Mouse (Mus musculus) forebrain, embryonic 15.5 days (tissue): ENCODE data around the gene Ubd. TPM values are rescaled to one million over a fixed set of nuclear protein-coding genes. Genes with fewer than 3 reads are reported as not detected.

Source experiments
- ATAC-seq: fragments of 200-750 bp; cut with Nextera tagmentation; replicated peaks from 2 replicates; pipeline ENCODE4 v1.8.0; 2017; ENCODE audit warnings: mild to moderate bottlenecking, moderate TSS enrichment, moderate library complexity
- H3K27ac ChIP-seq: fragments of 300-500 bp; sonication (generic); replicated peaks from 2 replicates; pipeline ENCODE4 v1.5.1; 2015; ENCODE audit warnings: mild to moderate bottlenecking, inconsistent platforms
- H3K27me3 ChIP-seq: fragments of 300-500 bp; sonication (generic); 2 replicates; pipeline ENCODE4 v1.6.1; 2015; ENCODE audit warnings: inconsistent platforms
- H3K36me3 ChIP-seq: fragments of 300-500 bp; sonication (generic); 2 replicates; pipeline ENCODE4 v1.6.1; 2015; ENCODE audit warnings: mild to moderate bottlenecking, inconsistent platforms
- H3K4me1 ChIP-seq: fragments of 300-500 bp; sonication (generic); 2 replicates; pipeline ENCODE4 v1.6.1; 2015; ENCODE audit warnings: inconsistent platforms
- H3K4me2 ChIP-seq: fragments of 300-500 bp; sonication (generic); replicated peaks from 2 replicates; pipeline ENCODE4 v1.6.1; 2015; ENCODE audit warnings: mild to moderate bottlenecking, inconsistent platforms
- H3K4me3 ChIP-seq: fragments of 300-500 bp; sonication (generic); 2 replicates; pipeline ENCODE4 v1.5.1; 2015; ENCODE audit warnings: mild to moderate bottlenecking, inconsistent platforms
- H3K9ac ChIP-seq: fragments of 300-500 bp; sonication (generic); replicated peaks from 2 replicates; pipeline ENCODE4 v1.6.1; 2015; ENCODE audit warnings: mild to moderate bottlenecking, inconsistent platforms
- H3K9me3 ChIP-seq: fragments of 300-500 bp; sonication (generic); 2 replicates; pipeline ENCODE4 v1.6.1; 2016; ENCODE audit warnings: inconsistent platforms
- WGBS: fragments of 180-500 bp; shearing (Covaris S2); methylation state at CpG from one replicate; pipeline ENCODE4 v1.1.7; 2015; ENCODE audit warnings: mixed read lengths; 5-methylcytosine and 5-hydroxymethylcytosine counted together
- polyA plus RNA-seq: library from polyadenylated mRNA; unstranded; fragments of >200 nt; fragmentation: Nextera tagmentation; extraction: Ambion mirVana; gene quantifications from 2 replicates; pipeline ENCODE4 v1.2.1, GENCODE M21; 2015

Gene Ubd
- polyA plus RNA-seq = not detected in 2 replicates

- no peak within 1 kb of the TSS for H3K9ac ChIP-seq
- H3K27ac ChIP-seq = no peak within 1 kb of the TSS
- no peak within 1 kb of the TSS for H3K4me3 ChIP-seq
- ATAC-seq = no peak
- H3K9me3 ChIP-seq = no peaks in the 10 kb centered on the region
- H3K36me3 ChIP-seq = no peaks in the 10 kb centered on the region
- 93% methylated on average over 2 of the region's 2 CpGs for WGBS
- peaks cover 28% of the 10 kb centered on the region for H3K27me3 ChIP-seq
- H3K4me2 ChIP-seq = no peak within 1 kb of the TSS
- H3K4me1 ChIP-seq = peaks cover 9% of the 10 kb centered on the region
These were observed at the start of gene Ubd for GRCm38 (mm10) chr17:37193656-37194055. TSS of gene Ubd (plus strand) at chr17:37193892.

GRCm38 (mm10) chr17:37161394-37161793 lies 32.3 kb upstream of the Ubd start, which contains the start of gene Olfr93:
TSS of gene Olfr93 (minus strand) at chr17:37161494.
- Histone ChIP-seq H3K4me2 (no peak within 1 kb of the TSS), H3K36me3 (no peaks in the 10 kb centered on the region), H3K27me3 (no peaks in the 10 kb centered on the region), H3K9ac (no peak within 1 kb of the TSS), H3K27ac (no peak within 1 kb of the TSS), H3K4me3 (no peak within 1 kb of the TSS), H3K9me3 (no peaks in the 10 kb centered on the region), H3K4me1 (no peaks in the 10 kb centered on the region)
- ATAC-seq = no peak

- H3K27ac ChIP-seq = no peak overlapping the region
- WGBS = 57% methylated on average over 6 of the region's 6 CpGs
- no peaks in the 10 kb centered on the region for H3K27me3 ChIP-seq
- H3K4me3 ChIP-seq = no peak overlapping the region
- no peak for ATAC-seq
- H3K4me2 ChIP-seq = no peak overlapping the region
- no peaks in the 10 kb centered on the region for H3K4me1 ChIP-seq
- no peaks in the 10 kb centered on the region for H3K36me3 ChIP-seq
- H3K9ac ChIP-seq = no peak overlapping the region
- H3K9me3 ChIP-seq = no peaks in the 10 kb centered on the region
These were observed 8.2 kb upstream of the Ubd start for GRCm38 (mm10) chr17:37185474-37185873.

GRCm38 (mm10) chr17:37190711-37191110 lies 3.0 kb upstream of the Ubd start:
- no peak overlapping the region for H3K4me2 ChIP-seq
- 28% methylated on average over 2 of the region's 2 CpGs for WGBS
- ATAC-seq = no peak
- no peaks in the 10 kb centered on the region for H3K36me3 ChIP-seq
- H3K4me1 ChIP-seq = no peaks in the 10 kb centered on the region
- no peak overlapping the region for H3K27ac ChIP-seq
- no peak overlapping the region for H3K9ac ChIP-seq
- H3K4me3 ChIP-seq = no peak overlapping the region
- peaks cover 9% of the 10 kb centered on the region; the same call in 1 of the 2 replicates for H3K27me3 ChIP-seq
- H3K9me3 ChIP-seq = no peaks in the 10 kb centered on the region

GRCm38 (mm10) chr17:37193032-37193431 lies 660 bp upstream of the Ubd start:
- peaks cover 9% of the 10 kb centered on the region for H3K4me1 ChIP-seq
- H3K27ac ChIP-seq = no peak overlapping the region
- no peaks in the 10 kb centered on the region for H3K9me3 ChIP-seq
- peaks cover 27% of the 10 kb centered on the region for H3K27me3 ChIP-seq
- no peak overlapping the region for H3K9ac ChIP-seq
- H3K36me3 ChIP-seq = no peaks in the 10 kb centered on the region
- ATAC-seq = no peak
- no peak overlapping the region for H3K4me2 ChIP-seq
- H3K4me3 ChIP-seq = no peak overlapping the region

- no peaks in the 10 kb centered on the region for H3K36me3 ChIP-seq
- WGBS = 90% methylated on average over 5 of the region's 5 CpGs
- no peak overlapping the region for H3K4me2 ChIP-seq
- no peak overlapping the region for H3K4me3 ChIP-seq
- no peaks in the 10 kb centered on the region for H3K9me3 ChIP-seq
- no peak overlapping the region for H3K27ac ChIP-seq
- H3K9ac ChIP-seq = no peak overlapping the region
- H3K4me1 ChIP-seq = peaks cover 9% of the 10 kb centered on the region
- H3K27me3 ChIP-seq = peaks cover 28% of the 10 kb centered on the region
- no peak for ATAC-seq
These were observed 1.1 kb downstream of the Ubd start for GRCm38 (mm10) chr17:37194782-37195181.

GRCm38 (mm10) chr17:37196845-37197724 lies 3.4 kb downstream of the Ubd start:
- Histone ChIP-seq H3K9ac (peak overlapping the region; percentile 51), H3K4me1 (peaks cover 9% of the 10 kb centered on the region), H3K27ac (0 out of 2 replicates have a peak overlapping the region, but pooled peaks have one; percentile 44), H3K27me3 (peaks cover 28% of the 10 kb centered on the region), H3K4me3 (peak overlapping the region; percentile 61), H3K36me3 (no peaks in the 10 kb centered on the region), H3K4me2 (peak overlapping the region; percentile 95), H3K9me3 (no peaks in the 10 kb centered on the region)
- WGBS = 1% methylated on average over 77 of the region's 77 CpGs
- peak; percentile 89 for ATAC-seq

GRCm38 (mm10) chr17:37200894-37201293 lies 7.2 kb downstream of the Ubd start, which contains the start of gene Olfr94:
TSS of gene Olfr94 (minus strand) at chr17:37200994.
- Histone ChIP-seq H3K9ac (no peak within 1 kb of the TSS), H3K4me2 (no peak within 1 kb of the TSS), H3K27me3 (peaks cover 19% of the 10 kb centered on the region), H3K36me3 (no peaks in the 10 kb centered on the region), H3K9me3 (no peaks in the 10 kb centered on the region), H3K4me1 (peaks cover 9% of the 10 kb centered on the region), H3K4me3 (no peak within 1 kb of the TSS), H3K27ac (no peak within 1 kb of the TSS)
- no peak for ATAC-seq
- WGBS = 74% methylated on average over 2 of the region's 2 CpGs

GRCm38 (mm10) chr17:37203206-37203916 lies 9.7 kb downstream of the Ubd start:
- H3K4me3 ChIP-seq = no peak overlapping the region
- no peaks in the 10 kb centered on the region for H3K36me3 ChIP-seq
- no peak overlapping the region for H3K9ac ChIP-seq
- peak; percentile 85 for ATAC-seq
- H3K9me3 ChIP-seq = no peaks in the 10 kb centered on the region
- WGBS = 3% methylated on average over 4 of the region's 4 CpGs
- H3K27me3 ChIP-seq = no peaks in the 10 kb centered on the region
- no peaks in the 10 kb centered on the region for H3K4me1 ChIP-seq
- no peak overlapping the region for H3K27ac ChIP-seq
- H3K4me2 ChIP-seq = no peak overlapping the region

GRCm38 (mm10) chr17:37203917-37204236 lies 10.2 kb downstream of the Ubd start:
- H3K9ac ChIP-seq = no peak overlapping the region
- no peaks in the 10 kb centered on the region for H3K9me3 ChIP-seq
- H3K4me2 ChIP-seq = no peak overlapping the region
- H3K27me3 ChIP-seq = no peaks in the 10 kb centered on the region
- no peak overlapping the region for H3K27ac ChIP-seq
- ATAC-seq = peak; percentile 58; the same call in 1 of the 2 replicates
- no peak overlapping the region for H3K4me3 ChIP-seq
- no peaks in the 10 kb centered on the region for H3K36me3 ChIP-seq
- H3K4me1 ChIP-seq = no peaks in the 10 kb centered on the region
- 20% methylated on average over 3 of the region's 3 CpGs for WGBS

- Histone ChIP-seq H3K27me3 (peaks cover 8% of the 10 kb centered on the region), H3K4me1 (peaks cover 6% of the 10 kb centered on the region), H3K9me3 (no peaks in the 10 kb centered on the region), H3K9ac (peak overlapping the region; percentile 40), H3K4me3 (peak overlapping the region; percentile 41), H3K36me3 (no peaks in the 10 kb centered on the region), H3K27ac (no peak overlapping the region), H3K4me2 (peak overlapping the region; percentile 50)
- peak; percentile 43; the same call in 1 of the 2 replicates for ATAC-seq
- WGBS = 18% methylated on average over 40 of the region's 40 CpGs
These were observed 17.4 kb downstream of the Ubd start for GRCm38 (mm10) chr17:37210884-37211768.
